Mouse (Mus musculus): ENCODE measurements around the gene Tekt1. TPM values are rescaled to one million over a fixed set of nuclear protein-coding genes. Genes with fewer than 3 reads are reported as not detected.

Tekt1 gene
- 6.5 and 8.4 TPM in 2 replicates for polyA plus RNA-seq (2015; fragmentation: Nextera tagmentation; extraction: Ambion mirVana)

- Histone ChIP-seq H3K4me2 (peak within 1 kb of the TSS; percentile 91), H3K4me3 (peak within 1 kb of the TSS; percentile 51), H3K9me3 (no peaks in the 10 kb centered on the region), H3K9ac (peak within 1 kb of the TSS; percentile 47), H3K27ac (replicated peaks) (peak within 1 kb of the TSS; percentile 53), H3K36me3 (no peaks in the 10 kb centered on the region), H3K4me1 (replicated peaks) (peaks cover 16% of the 10 kb centered on the region; the same call in 1 of the 2 replicates), H3K27me3 (no peaks in the 10 kb centered on the region)
- 28% methylated on average over 10 of the region's 10 CpGs for WGBS
- ATAC-seq (ENCODE audit: low FRiP score, low read depth), result no peak; the same call in 1 of the 2 replicates
Measured at GRCm38 (mm10) chr11:72362347-72362741, at the start of gene Tekt1. Tekt1 (minus strand) TSS chr11:72362442.

DNA sequence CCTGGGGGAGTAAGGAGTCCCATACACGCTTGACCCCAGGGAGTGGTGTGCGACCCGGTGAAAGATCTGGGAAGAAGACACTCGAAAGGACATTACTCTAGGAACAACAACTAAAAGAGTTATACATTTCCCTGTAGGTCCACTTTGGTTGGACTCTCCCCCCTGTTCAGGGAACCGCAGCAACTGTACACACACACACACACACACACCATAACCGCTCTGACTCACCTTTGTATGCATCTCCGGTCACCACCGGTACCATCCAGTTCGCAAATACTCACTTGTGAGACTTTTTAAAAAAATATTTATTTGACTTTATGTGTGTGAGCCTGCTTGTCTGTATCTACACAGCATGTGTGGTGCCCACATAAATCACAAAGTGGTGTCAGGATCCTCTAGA, 49.7 kb upstream of the Tekt1 start:
- no peaks in the 10 kb centered on the region for H3K36me3 ChIP-seq
- 34% methylated on average over 9 of the region's 9 CpGs for WGBS
- H3K9me3 ChIP-seq, result no peaks in the 10 kb centered on the region
- ATAC-seq (ENCODE audit: low FRiP score, low read depth), result no peak
- H3K9ac ChIP-seq, result no peak overlapping the region; the same call in 1 of the 2 replicates
- H3K4me2 ChIP-seq, result peak overlapping the region; percentile 94
- peaks cover 16% of the 10 kb centered on the region for H3K4me1 ChIP-seq (replicated peaks)
- peaks cover 16% of the 10 kb centered on the region; the same call in 1 of the 2 replicates for H3K27me3 ChIP-seq
- no peak overlapping the region for H3K27ac ChIP-seq (replicated peaks)
- peak overlapping the region; percentile 49 for H3K4me3 ChIP-seq

GRCm38 (mm10) chr11:72411093-72411921, 49.1 kb upstream of the Tekt1 start, which contains the start of gene Smtnl2:
Smtnl2 (minus strand) TSS chr11:72411713.
- no peaks in the 10 kb centered on the region for H3K36me3 ChIP-seq
- peak within 1 kb of the TSS; percentile 23; the same call in 1 of the 2 replicates for H3K27ac ChIP-seq (replicated peaks)
- H3K4me1 ChIP-seq (replicated peaks), result peaks cover 16% of the 10 kb centered on the region
- WGBS, result under 1% methylated on average over 82 of the region's 86 CpGs
- peaks cover 16% of the 10 kb centered on the region; the same call in 1 of the 2 replicates for H3K27me3 ChIP-seq
- peak; percentile 87 for ATAC-seq (ENCODE audit: low FRiP score, low read depth)
- H3K4me3 ChIP-seq, result peak within 1 kb of the TSS; percentile 49
- peak within 1 kb of the TSS; percentile 94 for H3K4me2 ChIP-seq
- H3K9me3 ChIP-seq, result no peaks in the 10 kb centered on the region
- peak within 1 kb of the TSS; percentile 57 for H3K9ac ChIP-seq

DNA sequence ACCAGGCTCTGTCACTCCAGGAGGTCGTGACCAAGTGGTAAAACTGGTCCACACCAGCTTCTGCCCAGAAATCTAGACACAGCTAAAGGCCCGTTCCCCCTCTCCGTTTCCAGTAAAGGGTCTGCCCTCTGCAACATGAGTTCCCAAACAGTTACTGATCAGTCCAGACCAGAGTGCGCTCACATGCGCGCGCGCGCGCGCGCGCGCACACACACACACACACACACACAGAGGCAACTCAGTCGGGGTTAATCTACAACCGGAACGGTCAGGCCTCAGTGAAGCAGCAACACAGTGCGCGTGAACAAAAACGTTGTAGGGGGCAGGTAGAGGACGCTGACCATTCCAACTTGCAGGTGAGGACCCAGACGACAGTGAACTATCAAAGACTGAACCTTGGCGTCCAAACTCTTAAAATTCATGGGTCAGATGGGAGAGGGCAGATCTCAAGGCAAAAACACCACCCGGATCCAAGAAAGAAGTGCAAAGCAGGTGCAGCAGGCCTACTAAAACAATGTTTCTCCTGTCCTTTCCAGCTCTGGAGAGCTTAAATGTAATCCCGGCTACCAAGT, 48.4 kb upstream of the Tekt1 start:
- Histone ChIP-seq H3K9me3 (no peaks in the 10 kb centered on the region), H3K4me3 (peak overlapping the region; percentile 49), H3K4me1 (replicated peaks) (peaks cover 16% of the 10 kb centered on the region), H3K27ac (replicated peaks) (no peak overlapping the region), H3K9ac (peak overlapping the region; percentile 57; the same call in 1 of the 2 replicates), H3K27me3 (peaks cover 16% of the 10 kb centered on the region; the same call in 1 of the 2 replicates), H3K36me3 (no peaks in the 10 kb centered on the region), H3K4me2 (peak overlapping the region; percentile 94)
- WGBS, result 1% methylated on average over 25 of the region's 25 CpGs
- ATAC-seq (ENCODE audit: low FRiP score, low read depth), result no peak; the same call in 1 of the 2 replicates

- H3K4me1 ChIP-seq (replicated peaks), result peaks cover 16% of the 10 kb centered on the region
- H3K9ac ChIP-seq, result no peak overlapping the region
- no peak overlapping the region for H3K27ac ChIP-seq (replicated peaks)
- no peak overlapping the region for H3K4me2 ChIP-seq
- no peaks in the 10 kb centered on the region for H3K36me3 ChIP-seq
- H3K27me3 ChIP-seq, result peaks cover 16% of the 10 kb centered on the region; the same call in 1 of the 2 replicates
- H3K4me3 ChIP-seq, result no peak overlapping the region
- 80% methylated on average over 12 of the region's 12 CpGs for WGBS
- ATAC-seq (ENCODE audit: low FRiP score, low read depth), result no peak
- no peaks in the 10 kb centered on the region for H3K9me3 ChIP-seq
Measured at GRCm38 (mm10) chr11:72409649-72410385, 47.6 kb upstream of the Tekt1 start.

DNA sequence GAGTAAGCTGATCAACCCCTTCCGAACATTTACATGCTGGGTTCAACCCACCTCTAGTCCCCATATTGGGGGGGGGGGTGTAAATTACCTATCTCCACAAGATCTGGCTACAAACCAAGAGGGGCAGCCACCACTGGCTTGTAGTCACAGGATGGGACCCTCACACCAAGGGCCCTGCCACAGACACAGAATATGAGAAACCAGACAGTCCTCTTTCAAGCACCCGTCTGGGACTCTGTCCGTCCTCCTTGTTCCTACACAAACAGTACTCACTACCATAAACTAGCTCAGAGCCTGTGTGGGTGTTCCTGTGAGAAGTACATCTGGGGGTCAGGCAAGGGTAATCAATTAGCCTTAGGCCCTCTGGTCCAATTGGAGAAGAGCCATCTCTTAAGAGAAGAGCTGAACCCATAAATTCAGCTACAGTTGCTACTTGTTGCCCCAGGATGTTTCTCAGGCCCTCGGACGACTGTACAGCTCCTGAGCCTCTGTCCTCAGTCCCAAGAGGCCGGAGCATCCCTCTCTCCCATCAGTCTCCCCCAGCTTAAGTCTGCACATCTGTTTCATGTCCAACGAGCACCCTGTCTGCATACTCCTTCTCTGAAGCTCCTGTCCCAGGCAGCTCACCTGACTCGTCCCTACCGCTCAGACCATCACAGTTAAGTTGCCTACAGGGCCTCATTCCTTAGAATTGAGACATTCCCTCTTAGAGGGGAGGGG, 46.4 kb upstream of the Tekt1 start:
- no peak overlapping the region for H3K4me2 ChIP-seq
- peaks cover 16% of the 10 kb centered on the region for H3K4me1 ChIP-seq (replicated peaks)
- no peaks in the 10 kb centered on the region for H3K36me3 ChIP-seq
- H3K9ac ChIP-seq, result no peak overlapping the region
- no peak overlapping the region for H3K27ac ChIP-seq (replicated peaks)
- no peak for ATAC-seq (ENCODE audit: low FRiP score, low read depth)
- no peaks in the 10 kb centered on the region for H3K9me3 ChIP-seq
- WGBS, result 59% methylated on average over 9 of the region's 9 CpGs
- H3K27me3 ChIP-seq, result peaks cover 12% of the 10 kb centered on the region; the same call in 1 of the 2 replicates
- no peak overlapping the region for H3K4me3 ChIP-seq

DNA sequence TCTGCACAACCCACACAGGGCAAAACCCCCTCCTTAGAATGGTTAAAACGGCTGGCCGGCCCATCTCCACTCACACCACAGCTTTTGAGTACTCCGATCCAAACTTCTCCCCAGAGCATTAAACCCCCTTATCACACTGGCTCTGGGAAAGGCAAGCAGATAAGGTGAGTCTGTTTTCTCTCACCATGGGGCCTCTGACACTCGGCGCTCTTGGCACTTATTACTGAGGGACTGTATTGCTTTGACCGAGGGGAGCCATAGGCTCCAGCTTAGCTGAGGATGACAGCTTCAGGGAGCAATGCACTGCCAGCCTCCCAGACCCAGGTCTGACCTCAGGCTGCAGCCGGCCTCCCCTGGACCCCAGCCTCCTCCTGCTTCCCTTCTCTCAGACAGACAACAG, 45.3 kb upstream of the Tekt1 start:
- ATAC-seq (ENCODE audit: low FRiP score, low read depth), result no peak
- H3K4me2 ChIP-seq, result no peak overlapping the region
- WGBS, result 22% methylated on average over 7 of the region's 7 CpGs
- H3K4me1 ChIP-seq (replicated peaks), result peaks cover 16% of the 10 kb centered on the region
- H3K9me3 ChIP-seq, result no peaks in the 10 kb centered on the region
- H3K27ac ChIP-seq (replicated peaks), result no peak overlapping the region
- H3K9ac ChIP-seq, result no peak overlapping the region
- no peaks in the 10 kb centered on the region for H3K36me3 ChIP-seq
- H3K27me3 ChIP-seq, result peaks cover 3% of the 10 kb centered on the region; the same call in 1 of the 2 replicates
- no peak overlapping the region for H3K4me3 ChIP-seq

DNA sequence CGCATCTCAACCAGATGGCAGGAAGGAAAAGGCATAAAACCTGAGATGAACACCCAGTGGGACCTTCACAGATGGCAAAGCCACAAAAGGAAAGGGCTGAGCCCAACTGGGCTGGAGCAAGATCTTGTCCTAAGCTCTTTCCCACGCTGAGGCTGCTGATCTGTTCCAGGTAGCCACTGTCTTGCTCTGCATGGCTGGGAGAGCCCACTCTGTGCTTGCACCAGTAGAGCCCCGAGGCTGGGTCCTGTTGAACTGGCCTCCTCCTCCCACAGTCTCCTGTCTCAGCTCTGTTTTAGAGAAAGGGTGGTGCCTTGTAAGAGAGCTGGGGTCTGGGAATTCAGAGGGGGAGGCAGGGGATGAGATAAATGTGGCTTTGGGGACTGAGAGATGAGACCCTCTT, 44.8 kb upstream of the Tekt1 start:
- ATAC-seq (ENCODE audit: low FRiP score, low read depth), result no peak

DNA sequence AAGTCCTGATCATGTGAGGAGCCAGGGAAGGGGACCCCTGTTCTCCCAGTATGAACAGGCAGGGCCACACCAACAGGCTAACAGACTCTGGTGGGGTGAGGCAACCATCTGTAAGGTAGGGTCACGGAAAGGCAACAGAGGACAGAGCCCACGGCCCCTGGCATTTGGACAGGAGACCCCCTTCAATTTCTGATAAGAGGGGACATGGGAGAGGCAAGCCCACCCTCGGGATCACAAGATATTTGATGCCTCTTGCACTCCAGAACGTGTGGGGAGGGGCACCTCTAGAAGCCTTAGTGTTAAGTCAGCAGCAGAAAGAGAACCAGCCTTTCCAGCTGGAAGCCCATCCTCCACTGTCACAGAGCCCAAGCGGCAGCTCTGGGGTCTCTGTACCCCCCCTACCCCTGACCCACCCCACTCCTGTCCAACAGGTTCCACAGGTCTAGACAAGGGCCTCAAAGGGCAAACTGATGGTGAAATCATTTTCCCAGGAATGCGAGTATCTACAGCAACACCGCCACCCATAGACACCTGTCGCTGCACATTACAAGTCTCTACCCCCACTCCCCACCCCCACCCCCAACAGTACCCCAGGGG, 43.9 kb upstream of the Tekt1 start:
- no peak for ATAC-seq (ENCODE audit: low FRiP score, low read depth)
- 62% methylated on average over 8 of the region's 8 CpGs for WGBS
- H3K27me3 ChIP-seq, result no peaks in the 10 kb centered on the region
- no peaks in the 10 kb centered on the region for H3K9me3 ChIP-seq
- no peaks in the 10 kb centered on the region for H3K36me3 ChIP-seq
- no peak overlapping the region for H3K9ac ChIP-seq
- no peak overlapping the region for H3K4me3 ChIP-seq
- no peak overlapping the region for H3K4me2 ChIP-seq
- H3K4me1 ChIP-seq (replicated peaks), result peaks cover 8% of the 10 kb centered on the region; the same call in 1 of the 2 replicates
- H3K27ac ChIP-seq (replicated peaks), result no peak overlapping the region

More for the DNA sequence above, 44.8 kb upstream of the Tekt1 start:
- H3K9me3 ChIP-seq, result no peaks in the 10 kb centered on the region
- H3K4me3 ChIP-seq, result no peak overlapping the region
- no peak overlapping the region for H3K27ac ChIP-seq (replicated peaks)
- H3K9ac ChIP-seq, result no peak overlapping the region
- H3K4me1 ChIP-seq (replicated peaks), result peaks cover 16% of the 10 kb centered on the region
- H3K4me2 ChIP-seq, result no peak overlapping the region
- 17% methylated on average over 3 of the region's 3 CpGs for WGBS
- H3K36me3 ChIP-seq, result no peaks in the 10 kb centered on the region
- H3K27me3 ChIP-seq, result no peaks in the 10 kb centered on the region

DNA sequence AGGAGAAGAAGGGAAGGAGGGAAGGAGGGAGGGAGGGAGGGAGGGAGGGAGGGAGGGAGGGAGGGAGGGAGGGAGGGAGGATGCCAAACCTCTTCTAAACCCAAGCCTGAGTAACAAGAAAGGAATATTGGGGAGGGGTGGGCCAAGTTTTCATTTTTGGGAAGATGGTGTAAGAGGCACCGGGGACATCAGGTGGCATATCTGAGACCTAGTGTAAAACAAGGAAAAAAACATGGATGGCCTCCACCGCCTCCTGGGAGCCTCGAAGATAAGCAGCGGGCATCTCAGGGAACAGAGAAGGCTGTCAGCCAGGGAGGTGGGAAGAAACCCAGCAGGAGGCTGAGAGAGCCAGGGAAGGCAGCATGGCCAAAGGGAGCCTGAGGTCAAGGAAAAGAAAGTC, 43.3 kb upstream of the Tekt1 start:
- no peak overlapping the region for H3K27ac ChIP-seq (replicated peaks)
- H3K36me3 ChIP-seq, result no peaks in the 10 kb centered on the region
- 67% methylated on average over 4 of the region's 4 CpGs for WGBS
- H3K27me3 ChIP-seq, result no peaks in the 10 kb centered on the region
- H3K4me3 ChIP-seq, result no peak overlapping the region
- peaks cover 2% of the 10 kb centered on the region; the same call in 1 of the 2 replicates for H3K4me1 ChIP-seq (replicated peaks)
- H3K9me3 ChIP-seq, result no peaks in the 10 kb centered on the region
- no peak overlapping the region for H3K4me2 ChIP-seq
- no peak overlapping the region for H3K9ac ChIP-seq
- no peak for ATAC-seq (ENCODE audit: low FRiP score, low read depth)

DNA sequence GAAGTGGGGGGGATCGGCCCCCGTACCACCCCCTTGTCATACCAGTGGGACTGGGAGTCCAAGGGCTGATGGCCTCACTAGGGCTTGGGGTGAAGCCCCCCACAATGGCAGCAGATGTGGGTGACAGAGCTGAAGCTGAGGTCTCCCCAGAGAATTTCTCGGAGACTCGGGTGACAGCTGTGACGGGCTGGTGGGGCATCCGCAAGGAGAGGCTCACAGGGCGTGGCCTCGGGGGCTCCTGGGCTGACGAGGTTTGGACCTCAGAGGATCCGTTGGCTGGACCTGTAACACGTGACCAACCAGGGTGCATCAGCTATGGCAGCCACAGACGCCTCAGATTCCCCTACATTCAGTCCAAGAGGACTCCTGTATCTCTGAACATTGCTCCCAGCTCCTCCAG, 40.7 kb upstream of the Tekt1 start:
- Histone ChIP-seq H3K9me3 (no peaks in the 10 kb centered on the region), H3K4me1 (replicated peaks) (no peaks in the 10 kb centered on the region), H3K27me3 (no peaks in the 10 kb centered on the region), H3K4me2 (no peak overlapping the region), H3K27ac (replicated peaks) (no peak overlapping the region), H3K4me3 (no peak overlapping the region), H3K9ac (no peak overlapping the region), H3K36me3 (no peaks in the 10 kb centered on the region)
- WGBS, result 90% methylated on average over 12 of the region's 12 CpGs
- no peak for ATAC-seq (ENCODE audit: low FRiP score, low read depth)
